Mouse (Mus musculus) cortical plate, adult 2 months (tissue): Measurements from ENCODE around the gene Pcdh10.

Experiments
- CTCF ChIP-seq: fragments of 200-500 bp; IDR thresholded peaks from 2 replicates; pipeline ENCODE4 v1.5.1; 2011; ENCODE audit warnings: mild to moderate bottlenecking, control low read depth, low read length; ENCODE audit not compliant: insufficient read depth; ENCODE audit errors: extremely low read depth
- POLR2A ChIP-seq: fragments of 200-500 bp; IDR thresholded peaks from 2 replicates; pipeline ENCODE4 v1.6.1; 2011; ENCODE audit warnings: mild to moderate bottlenecking, low read length, control low read depth; ENCODE audit not compliant: insufficient read depth; ENCODE audit errors: extremely low read depth

GRCm38 (mm10) chr3:45383831-45384230 lies 5.6 kb downstream of the Pcdh10 start:
- TF ChIP-seq CTCF: 0 out of 2 replicates have a peak, but pooled peaks have one; percentile 1
- TF ChIP-seq POLR2A: no peak
